Mouse (Mus musculus) inflammation-experienced regulatory T-cells (primary cell): ENCODE results near the gene Nfat5. TPM values are rescaled to one million over a fixed set of nuclear protein-coding genes. Genes with fewer than 3 reads are reported as not detected.

Experiments
- polyA plus RNA-seq, 2 experiments: library from polyadenylated mRNA; unstranded; fragments of 100-300 nt; shearing (Covaris generic); gene quantifications; one replicate each; pipeline ENCODE4 v1.2.1; 2017

Nfat5 gene
- polyA plus RNA-seq: 10 to 100 TPM; 13.9 to 25.4 TPM

GRCm38 (mm10) chr8:107292928-107293601, at the start of gene Nfat5:
Gene Nfat5, plus strand, starts transcription at chr8:107293470.

GRCm38 (mm10) chr8:107403038-107403781, 109.9 kb downstream of the Nfat5 start, which contains the start of gene Nqo1:
Gene Nqo1, minus strand, starts transcription at chr8:107403206.

DNA sequence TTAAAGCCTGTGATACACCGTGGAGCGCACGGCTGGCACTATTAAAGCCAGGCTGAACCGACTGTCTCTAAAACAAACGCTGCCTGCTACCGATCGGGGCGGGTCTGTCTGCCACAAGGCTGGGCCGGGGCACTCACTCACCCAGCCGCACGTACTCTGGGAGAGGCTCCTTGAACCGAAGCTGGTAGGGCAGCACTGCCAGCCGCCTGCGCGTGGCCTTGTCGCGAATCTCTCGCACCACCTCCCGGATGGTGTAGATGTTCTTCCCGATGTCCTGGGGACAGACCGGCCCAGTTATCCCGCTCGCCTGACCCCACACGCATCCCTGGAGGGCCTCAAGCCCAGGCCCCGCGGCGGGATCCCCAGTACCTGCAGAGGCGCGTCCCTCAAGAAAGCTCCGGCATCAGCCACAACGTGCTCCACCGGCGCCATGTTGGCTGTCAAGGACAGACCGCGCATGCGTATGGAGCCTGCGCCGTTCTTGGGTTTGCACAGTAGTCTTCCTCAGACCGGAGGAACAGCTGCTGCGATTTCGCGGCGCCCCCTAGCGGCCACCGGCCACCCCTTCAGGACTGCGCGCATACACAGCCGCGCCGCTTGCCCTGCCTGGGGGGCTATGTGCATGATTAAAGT, 131.4 kb downstream of the Nfat5 start, which contains the start of gene Nob1:
Gene Nob1 (minus strand): TSS at position 455 of the 633 bp plus-strand sequence.

Other genes with a start within 250 kb of the Nfat5 start
- gene Pdf, start 244.9 kb upstream of the Nfat5 start, polyA plus RNA-seq: 10 to 100 TPM; 12.5 to 18.0 TPM
- gene Cog8, start 236.8 kb upstream of the Nfat5 start, polyA plus RNA-seq: 10 to 100 TPM; 61.4 to 84.2 TPM
- gene Nip7, start 236.6 kb upstream of the Nfat5 start, polyA plus RNA-seq: 10 to 100 TPM; 77.5 to 81.3 TPM
- under 1 TPM in 1 of 2 experiments, not detected in 1; 0.88 TPM for gene Tmed6, start 227.8 kb upstream of the Nfat5 start, polyA plus RNA-seq
- gene Terf2, start 196.9 kb upstream of the Nfat5 start, polyA plus RNA-seq: 10 to 100 TPM; 25.2 to 25.7 TPM
- 10 to 100 TPM; 64.5 to 69.2 TPM for gene Cyb5b, start 142.8 kb upstream of the Nfat5 start, polyA plus RNA-seq
- gene Nqo1, start 109.7 kb downstream of the Nfat5 start, polyA plus RNA-seq: under 1 TPM; 0.31 to 0.83 TPM
- 10 to 100 TPM; 56.1 to 95.8 TPM for gene Nob1, start 131.6 kb downstream of the Nfat5 start, polyA plus RNA-seq
- 100 to 1,000 TPM in 1 of 2 experiments, 10 to 100 TPM in 1; 85.5 to 109 TPM for gene Wwp2, start 142.9 kb downstream of the Nfat5 start, polyA plus RNA-seq